Mouse (Mus musculus) kidney, postnatal 4 days (tissue): Measurements from ENCODE around the gene F5.
A peak's percentile ranks its signal among the peaks of the same experiment; 100 is the strongest.

Source experiments
- DNase-seq, 2 experiments: peaks; one replicate each; pipeline ENCODE4 v3.0.0; 2021; ENCODE audit warnings: mixed read lengths in 2 of 2

Gene F5

GRCm38 (mm10) chr1:164236078-164236477 is 84.4 kb downstream of the F5 start:
- DNase-seq, result peak in 1 of 2 experiments; percentile 21

GRCm38 (mm10) chr1:164241494-164241893 is 89.9 kb downstream of the F5 start:
- DNase-seq, result no peak

GRCm38 (mm10) chr1:164242809-164243208 is 91.2 kb downstream of the F5 start:
- DNase-seq, result no peak

GRCm38 (mm10) chr1:164247442-164247841 is 95.8 kb downstream of the F5 start:
- no peak for DNase-seq

- peak in 1 of 2 experiments; percentile 13 for DNase-seq
Observed at GRCm38 (mm10) chr1:164247971-164248370, 96.3 kb downstream of the F5 start.

- DNase-seq, result peak; percentile 99
Observed at GRCm38 (mm10) chr1:164248465-164249331, 97.1 kb downstream of the F5 start, which contains the start of gene Slc19a2. TSS of gene Slc19a2 (plus strand) at chr1:164249046.

- no peak for DNase-seq
Observed at GRCm38 (mm10) chr1:164249332-164249711, 97.7 kb downstream of the F5 start.

GRCm38 (mm10) chr1:164250391-164251150 is 98.9 kb downstream of the F5 start:
- DNase-seq, result no peak

- DNase-seq, result no peak
Observed at GRCm38 (mm10) chr1:164251438-164251837, 99.8 kb downstream of the F5 start.

- no peak for DNase-seq
Observed at GRCm38 (mm10) chr1:164252551-164252950, 100.9 kb downstream of the F5 start.

GRCm38 (mm10) chr1:164254836-164255235 is 103.2 kb downstream of the F5 start:
- DNase-seq, result no peak

- DNase-seq, result peak; percentile 12 to 20
Observed at GRCm38 (mm10) chr1:164260171-164261028, 108.8 kb downstream of the F5 start.

- DNase-seq, result no peak
Observed at GRCm38 (mm10) chr1:164261553-164261952, 109.9 kb downstream of the F5 start.
